Mouse (Mus musculus): Measurements from ENCODE around the gene Marc1. TPM values are rescaled to one million over a fixed set of nuclear protein-coding genes. Genes with fewer than 3 reads are reported as not detected.
A peak's percentile ranks its signal among the peaks of the same experiment; 100 is the strongest.

Gene Marc1
- polyA plus RNA-seq, 1 experiment from 2014 or later = 0.23 TPM

DNA sequence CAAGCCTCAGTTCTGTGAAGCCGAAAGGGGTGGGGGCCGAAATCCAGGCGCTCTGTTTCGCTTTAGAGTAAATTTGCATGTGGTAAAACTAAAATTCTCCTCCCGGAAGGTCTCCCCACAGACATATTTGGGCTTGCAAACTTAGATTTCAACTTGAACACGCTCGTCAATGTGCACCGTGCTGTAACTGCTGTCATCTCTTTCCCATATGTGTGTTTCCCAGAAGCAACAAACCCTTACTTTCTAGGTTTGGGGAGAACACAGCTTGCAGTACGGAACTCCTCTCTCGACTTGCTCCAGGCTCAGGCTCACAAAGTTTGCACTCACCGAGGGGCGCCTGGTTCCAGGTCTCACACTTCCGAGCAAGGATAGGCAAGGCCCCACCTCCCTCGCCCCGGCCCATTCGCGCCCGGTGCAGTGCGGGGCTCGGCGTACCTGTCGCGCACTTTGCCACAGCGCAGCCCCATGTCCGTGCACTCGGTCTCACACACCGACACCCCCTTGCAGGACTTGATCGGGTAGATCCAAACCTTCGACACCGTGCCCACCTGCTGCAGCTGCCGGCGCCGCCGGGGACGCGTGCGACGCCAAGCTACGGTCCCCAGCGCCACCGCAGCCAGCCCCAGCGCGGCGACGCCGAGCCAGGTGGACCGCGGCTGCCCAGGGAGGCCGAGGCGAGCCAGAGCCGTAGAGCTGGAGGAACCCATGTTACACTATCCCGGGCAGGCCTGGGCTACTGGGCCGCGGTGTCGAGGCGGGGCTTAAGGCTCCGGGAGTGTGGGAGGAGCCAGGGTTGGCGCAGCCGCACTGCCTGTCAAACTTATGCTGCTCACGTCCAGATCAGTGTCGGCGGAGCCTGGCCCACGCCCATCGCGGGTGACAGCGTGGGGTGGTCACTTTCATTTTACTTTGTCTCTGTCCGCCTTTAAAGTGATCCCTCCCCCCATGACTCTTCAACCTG, 34.3 kb upstream of the Marc1 start:
- H3K9me3 ChIP-seq = no peaks in the 10 kb centered on the region
- H3K9ac ChIP-seq = peak overlapping the region; percentile 84
- under 1% methylated on average over 67 of the region's 67 CpGs for WGBS
- peaks cover 28% of the 10 kb centered on the region for H3K4me1 ChIP-seq
- peak overlapping the region; percentile 93 for H3K4me2 ChIP-seq
- H3K4me3 ChIP-seq = peak overlapping the region; percentile 82
- H3K36me3 ChIP-seq = peaks cover 8% of the 10 kb centered on the region; the same call in 1 of the 2 replicates
- 0 out of 2 replicates have a peak, but pooled peaks cover 3% of the 10 kb centered on the region for H3K27me3 ChIP-seq
- H3K27ac ChIP-seq = peak overlapping the region; percentile 91
- peak; percentile 95 for ATAC-seq (ENCODE audit: insufficient number of reproducible peaks, low FRiP score, low TSS enrichment, low read depth)

DNA sequence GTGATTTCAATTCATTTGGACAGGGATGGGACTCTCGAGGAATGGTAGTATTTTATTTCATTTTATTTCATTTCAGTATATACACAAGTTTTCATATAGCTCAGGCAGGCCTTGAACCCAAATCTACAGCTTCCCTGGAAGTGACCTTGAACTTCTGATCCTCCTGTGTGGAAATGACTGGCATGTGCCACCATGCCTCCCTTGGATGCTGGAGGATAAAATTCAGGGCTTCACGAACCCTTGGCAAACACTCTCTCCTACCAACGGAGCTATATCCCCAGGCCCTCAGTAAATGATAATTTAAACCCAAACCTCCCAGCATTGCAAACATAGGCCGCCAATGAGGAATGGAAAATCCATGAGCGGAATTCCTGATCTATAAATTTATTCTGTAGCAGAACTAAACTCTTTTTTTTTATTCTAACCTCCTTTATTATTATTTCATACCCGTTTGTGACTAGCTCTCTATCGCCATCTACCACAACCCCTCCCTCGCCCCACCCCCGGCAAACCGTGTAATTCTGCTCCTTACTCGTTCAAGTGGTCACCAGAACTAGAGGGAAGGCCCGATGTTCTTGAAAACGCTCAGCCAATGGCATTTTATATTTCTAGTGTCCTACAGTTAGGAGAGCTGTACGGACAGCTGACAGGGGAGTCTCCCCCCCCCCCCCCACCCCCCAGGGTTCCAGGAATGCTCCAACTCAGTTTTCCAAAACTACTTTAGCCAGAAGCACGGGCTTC, 33.4 kb upstream of the Marc1 start:
- Histone ChIP-seq H3K36me3 (peaks cover 15% of the 10 kb centered on the region; the same call in 1 of the 2 replicates), H3K4me2 (peak overlapping the region; percentile 93), H3K27me3 (0 out of 2 replicates have a peak, but pooled peaks cover 3% of the 10 kb centered on the region), H3K27ac (peak overlapping the region; percentile 91), H3K4me3 (peak overlapping the region; percentile 82), H3K9me3 (no peaks in the 10 kb centered on the region), H3K4me1 (peaks cover 28% of the 10 kb centered on the region), H3K9ac (peak overlapping the region; percentile 84; the same call in 1 of the 2 replicates)
- WGBS = 11% methylated on average over 15 of the region's 15 CpGs
- no peak for ATAC-seq (ENCODE audit: insufficient number of reproducible peaks, low FRiP score, low TSS enrichment, low read depth)

- Histone ChIP-seq H3K9ac (no peak overlapping the region), H3K9me3 (no peaks in the 10 kb centered on the region), H3K36me3 (peaks cover 57% of the 10 kb centered on the region), H3K4me2 (no peak overlapping the region), H3K4me3 (no peak overlapping the region), H3K4me1 (0 out of 2 replicates have a peak, but pooled peaks cover 6% of the 10 kb centered on the region), H3K27ac (no peak overlapping the region), H3K27me3 (no peaks in the 10 kb centered on the region)
- ATAC-seq (ENCODE audit: insufficient number of reproducible peaks, low FRiP score, low TSS enrichment, low read depth) = no peak
- WGBS = 82% methylated on average over 4 of the region's 4 CpGs
These were observed 26.5 kb upstream of the Marc1 start for GRCm38 (mm10) chr1:184837649-184838048.

DNA sequence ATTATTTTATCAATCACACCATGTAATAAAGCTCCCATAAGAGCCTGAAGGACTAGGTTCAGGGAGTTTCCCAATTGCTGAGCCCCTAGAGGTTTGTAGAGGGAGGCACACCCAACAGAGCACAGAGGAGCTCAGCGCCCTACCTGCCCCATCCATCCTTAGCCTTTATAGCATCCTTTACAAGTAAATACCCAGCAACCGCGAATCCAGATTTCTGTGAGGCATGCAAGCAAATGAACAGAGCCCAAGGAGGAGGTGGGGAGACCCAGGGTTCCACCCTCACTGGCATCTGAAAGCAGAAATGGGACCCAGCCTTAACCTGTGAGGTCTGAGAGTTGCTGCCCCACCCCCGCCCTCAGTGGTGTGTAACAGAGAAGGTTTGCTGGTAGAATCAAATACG, 25.2 kb upstream of the Marc1 start:
- Histone ChIP-seq H3K27ac (no peak overlapping the region), H3K9me3 (no peaks in the 10 kb centered on the region), H3K27me3 (no peaks in the 10 kb centered on the region), H3K4me2 (no peak overlapping the region), H3K4me1 (no peaks in the 10 kb centered on the region), H3K4me3 (no peak overlapping the region), H3K9ac (no peak overlapping the region), H3K36me3 (peaks cover 70% of the 10 kb centered on the region)
- ATAC-seq (ENCODE audit: insufficient number of reproducible peaks, low FRiP score, low TSS enrichment, low read depth) = no peak
- 76% methylated on average over 5 of the region's 5 CpGs for WGBS

GRCm38 (mm10) chr1:184833499-184833898, 22.4 kb upstream of the Marc1 start:
- Histone ChIP-seq H3K27ac (no peak overlapping the region), H3K4me3 (no peak overlapping the region), H3K36me3 (peaks cover 70% of the 10 kb centered on the region), H3K27me3 (no peaks in the 10 kb centered on the region), H3K4me2 (no peak overlapping the region), H3K9ac (no peak overlapping the region), H3K4me1 (no peaks in the 10 kb centered on the region), H3K9me3 (no peaks in the 10 kb centered on the region)
- WGBS = 90% methylated on average over 7 of the region's 7 CpGs
- ATAC-seq (ENCODE audit: insufficient number of reproducible peaks, low FRiP score, low TSS enrichment, low read depth) = no peak

GRCm38 (mm10) chr1:184832211-184832610, 21.1 kb upstream of the Marc1 start:
- no peak for ATAC-seq (ENCODE audit: insufficient number of reproducible peaks, low FRiP score, low TSS enrichment, low read depth)
- WGBS = 79% methylated on average over 10 of the region's 10 CpGs
- Histone ChIP-seq H3K27ac (no peak overlapping the region), H3K36me3 (peaks cover 66% of the 10 kb centered on the region), H3K4me1 (no peaks in the 10 kb centered on the region), H3K4me3 (no peak overlapping the region), H3K4me2 (no peak overlapping the region), H3K9me3 (no peaks in the 10 kb centered on the region), H3K27me3 (no peaks in the 10 kb centered on the region), H3K9ac (no peak overlapping the region)

DNA sequence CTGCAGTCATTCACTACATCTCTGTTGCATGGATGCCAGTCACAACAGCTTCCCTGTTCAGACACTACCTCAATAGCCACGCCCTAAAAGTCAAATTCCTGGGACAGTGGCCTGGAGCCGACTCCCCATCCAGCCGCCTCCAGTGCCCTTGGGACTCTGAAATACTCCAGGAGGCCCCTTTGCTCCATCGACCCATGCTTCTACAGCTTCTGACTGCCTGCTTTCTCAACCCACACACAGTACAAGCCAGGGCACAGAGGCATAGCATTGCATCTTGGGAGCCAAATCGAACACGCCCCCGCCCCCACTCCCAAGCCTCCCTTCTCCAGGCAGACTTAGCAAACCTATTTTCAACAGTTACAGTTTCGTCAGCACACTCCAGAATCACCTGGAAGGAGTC, 18.8 kb upstream of the Marc1 start:
- ATAC-seq (ENCODE audit: insufficient number of reproducible peaks, low FRiP score, low TSS enrichment, low read depth) = no peak
- Histone ChIP-seq H3K9ac (no peak overlapping the region), H3K36me3 (peaks cover 51% of the 10 kb centered on the region), H3K4me1 (no peaks in the 10 kb centered on the region; the same call in 1 of the 2 replicates), H3K4me2 (no peak overlapping the region), H3K9me3 (no peaks in the 10 kb centered on the region), H3K27me3 (no peaks in the 10 kb centered on the region), H3K4me3 (no peak overlapping the region), H3K27ac (no peak overlapping the region)
- WGBS = 76% methylated on average over 8 of the region's 8 CpGs

DNA sequence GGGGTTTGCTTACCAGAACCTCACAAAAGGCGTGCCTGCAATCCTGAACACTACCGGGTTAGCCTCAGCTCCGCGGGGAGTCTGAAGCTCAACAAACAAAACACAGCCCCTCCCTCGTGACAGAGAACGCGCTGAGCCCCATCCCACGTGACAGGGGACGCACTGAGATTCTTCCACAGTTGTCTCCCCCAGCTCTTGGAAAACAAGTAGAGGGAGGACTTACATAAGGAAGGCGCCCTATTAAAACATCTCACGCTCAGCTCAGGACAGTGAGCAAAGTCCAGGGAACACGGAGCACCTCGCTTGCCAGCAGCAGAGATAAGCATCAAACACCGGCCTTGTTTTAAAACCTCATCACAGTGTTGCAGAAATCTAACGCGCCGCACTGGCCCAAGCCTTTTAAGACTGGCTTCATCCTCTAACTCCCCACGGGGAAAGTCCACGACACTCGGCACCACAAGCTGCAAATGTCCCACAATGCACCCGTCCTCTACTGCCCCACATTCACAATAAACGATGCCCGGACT, 16.1 kb upstream of the Marc1 start:
- no peak overlapping the region for H3K4me3 ChIP-seq
- H3K9ac ChIP-seq = no peak overlapping the region
- WGBS = 40% methylated on average over 23 of the region's 23 CpGs

GRCm38 (mm10) chr1:184825093-184825492, 14.0 kb upstream of the Marc1 start:
- 24% methylated on average over 11 of the region's 11 CpGs for WGBS
- Histone ChIP-seq H3K9me3 (no peaks in the 10 kb centered on the region), H3K27ac (no peak overlapping the region), H3K4me3 (no peak overlapping the region), H3K9ac (no peak overlapping the region), H3K36me3 (peaks cover 26% of the 10 kb centered on the region), H3K27me3 (no peaks in the 10 kb centered on the region), H3K4me2 (no peak overlapping the region), H3K4me1 (peaks cover 16% of the 10 kb centered on the region)
- no peak for ATAC-seq (ENCODE audit: insufficient number of reproducible peaks, low FRiP score, low TSS enrichment, low read depth)

More for the DNA sequence above, 16.1 kb upstream of the Marc1 start:
- Histone ChIP-seq H3K27me3 (no peaks in the 10 kb centered on the region), H3K27ac (no peak overlapping the region), H3K9me3 (no peaks in the 10 kb centered on the region), H3K4me2 (no peak overlapping the region), H3K36me3 (peaks cover 33% of the 10 kb centered on the region), H3K4me1 (peaks cover 16% of the 10 kb centered on the region)
- ATAC-seq (ENCODE audit: insufficient number of reproducible peaks, low FRiP score, low TSS enrichment, low read depth) = no peak

DNA sequence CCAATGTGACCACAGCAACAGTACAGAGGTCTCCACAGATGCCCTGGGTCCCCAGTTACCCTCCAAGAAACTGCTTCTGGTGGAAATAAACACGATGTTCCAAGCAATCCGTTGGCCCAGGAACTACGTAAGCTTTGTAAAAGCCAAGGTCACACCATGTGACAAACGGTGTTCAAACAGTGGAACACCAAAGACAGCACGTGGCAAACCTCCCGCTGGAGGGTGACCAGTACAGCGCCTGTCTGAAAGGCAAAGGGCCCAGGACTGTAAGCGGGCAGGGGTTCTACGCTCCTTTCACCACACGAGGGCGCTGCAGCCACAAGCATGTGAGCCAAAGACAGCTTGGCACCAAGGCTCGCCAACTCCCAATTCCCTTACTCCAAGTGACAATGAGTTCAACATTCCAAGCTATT, 13.3 kb upstream of the Marc1 start:
- WGBS = 6% methylated on average over 12 of the region's 12 CpGs
- Histone ChIP-seq H3K9me3 (no peaks in the 10 kb centered on the region), H3K4me3 (no peak overlapping the region), H3K4me1 (peaks cover 16% of the 10 kb centered on the region), H3K27ac (no peak overlapping the region), H3K9ac (no peak overlapping the region), H3K4me2 (no peak overlapping the region), H3K27me3 (no peaks in the 10 kb centered on the region), H3K36me3 (peaks cover 26% of the 10 kb centered on the region)
- ATAC-seq (ENCODE audit: insufficient number of reproducible peaks, low FRiP score, low TSS enrichment, low read depth) = no peak

- no peak; the same call in 1 of the 2 replicates for ATAC-seq (ENCODE audit: insufficient number of reproducible peaks, low FRiP score, low TSS enrichment, low read depth)
- H3K9ac ChIP-seq = no peak overlapping the region
These were observed 11.6 kb upstream of the Marc1 start for GRCm38 (mm10) chr1:184822678-184823077.

More at GRCm38 (mm10) chr1:184822678-184823077, 11.6 kb upstream of the Marc1 start:
- peaks cover 16% of the 10 kb centered on the region for H3K4me1 ChIP-seq
- H3K27ac ChIP-seq = no peak overlapping the region
- 18% methylated on average over 11 of the region's 11 CpGs for WGBS
- no peaks in the 10 kb centered on the region for H3K27me3 ChIP-seq
- peaks cover 38% of the 10 kb centered on the region for H3K36me3 ChIP-seq
- H3K4me3 ChIP-seq = no peak overlapping the region
- no peaks in the 10 kb centered on the region for H3K9me3 ChIP-seq
- 0 out of 2 replicates have a peak overlapping the region, but pooled peaks have one; percentile 5 for H3K4me2 ChIP-seq
